Mouse (Mus musculus): ENCODE data around the gene Samd4b. TPM values are rescaled to one million over a fixed set of nuclear protein-coding genes. Genes with fewer than 3 reads are reported as not detected.

Samd4b gene
- polyA plus RNA-seq, 1 experiment from 2014 or later = 33.3 TPM

DNA sequence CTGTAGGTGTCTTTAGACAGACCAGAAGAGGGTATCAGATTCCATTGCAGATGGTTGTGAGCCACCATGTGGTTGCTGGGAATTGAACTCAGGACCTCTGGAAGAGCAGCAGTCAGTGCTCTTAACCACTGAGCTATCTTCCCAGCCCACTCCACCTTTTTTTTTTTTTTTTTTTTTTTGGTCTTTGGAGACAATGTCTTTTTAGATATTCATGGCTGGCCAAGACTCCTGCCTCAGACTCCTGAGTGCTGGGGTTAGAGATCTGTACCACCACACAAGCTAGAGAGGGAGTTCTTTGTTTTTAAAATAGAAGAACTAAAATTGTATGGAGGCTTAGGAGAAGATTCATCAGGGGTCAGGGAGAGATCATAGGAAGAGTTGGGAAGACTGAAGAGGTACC lies 160.0 kb downstream of the Samd4b start:
- no peak overlapping the region for H3K4me2 ChIP-seq
- no peak for ATAC-seq (ENCODE audit: insufficient number of reproducible peaks, insufficient read depth, low FRiP score, low TSS enrichment, low read depth)

DNA sequence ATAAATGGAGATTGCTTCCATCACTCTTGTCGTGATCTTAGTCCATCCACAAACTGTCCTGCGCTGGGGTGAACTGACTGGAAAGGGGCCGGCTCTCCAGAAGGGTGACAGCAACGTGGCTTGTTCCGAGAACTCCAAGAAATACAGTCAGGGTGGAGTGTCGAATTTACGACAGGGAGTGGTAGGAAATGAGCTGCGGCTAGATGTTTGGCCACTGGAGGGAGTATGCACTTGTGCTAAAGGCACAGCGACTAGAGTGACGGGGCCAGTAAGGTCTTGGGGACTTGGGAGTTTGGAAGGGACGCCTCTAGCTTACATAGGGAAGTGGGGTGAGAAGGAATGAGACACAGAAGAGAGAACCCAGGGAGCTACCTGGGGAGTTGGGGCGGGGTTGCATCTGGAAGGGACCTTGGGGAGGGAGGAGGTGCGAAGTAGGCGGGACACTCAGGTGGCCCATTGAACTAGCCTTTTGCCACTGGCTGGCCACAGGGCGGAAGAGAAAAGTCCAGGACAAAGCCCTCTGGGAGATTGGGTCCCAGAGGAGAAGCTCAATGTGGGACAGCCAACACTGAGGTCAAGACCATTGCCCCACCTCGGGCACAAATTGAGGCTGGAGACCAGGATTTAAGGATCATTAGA lies 160.9 kb downstream of the Samd4b start, which contains the start of gene Gmfg:
Gene Gmfg (plus strand): TSS at position 516 of the 639 bp plus-strand sequence.
- H3K27ac ChIP-seq = peak within 1 kb of the TSS; percentile 60; the same call in 1 of the 2 replicates
- no peaks in the 10 kb centered on the region for H3K27me3 ChIP-seq
- 3% methylated on average over 16 of the region's 16 CpGs for WGBS
- peak within 1 kb of the TSS; percentile 98 for H3K9ac ChIP-seq
- no peaks in the 10 kb centered on the region for H3K9me3 ChIP-seq
- H3K4me1 ChIP-seq = peaks cover 38% of the 10 kb centered on the region
- H3K4me2 ChIP-seq = peak within 1 kb of the TSS; percentile 85
- peaks cover 8% of the 10 kb centered on the region; the same call in 1 of the 2 replicates for H3K36me3 ChIP-seq
- peak; percentile 21; the same call in 1 of the 2 replicates for ATAC-seq (ENCODE audit: insufficient number of reproducible peaks, insufficient read depth, low FRiP score, low TSS enrichment, low read depth)
- peak within 1 kb of the TSS; percentile 86 for H3K4me3 ChIP-seq

More for the DNA sequence above, 160.0 kb downstream of the Samd4b start:
- H3K27me3 ChIP-seq = no peaks in the 10 kb centered on the region
- H3K4me1 ChIP-seq = peaks cover 29% of the 10 kb centered on the region
- H3K9me3 ChIP-seq = no peaks in the 10 kb centered on the region
- no peak overlapping the region for H3K27ac ChIP-seq
- H3K4me3 ChIP-seq = no peak overlapping the region
- H3K9ac ChIP-seq = no peak overlapping the region
- H3K36me3 ChIP-seq = no peaks in the 10 kb centered on the region

DNA sequence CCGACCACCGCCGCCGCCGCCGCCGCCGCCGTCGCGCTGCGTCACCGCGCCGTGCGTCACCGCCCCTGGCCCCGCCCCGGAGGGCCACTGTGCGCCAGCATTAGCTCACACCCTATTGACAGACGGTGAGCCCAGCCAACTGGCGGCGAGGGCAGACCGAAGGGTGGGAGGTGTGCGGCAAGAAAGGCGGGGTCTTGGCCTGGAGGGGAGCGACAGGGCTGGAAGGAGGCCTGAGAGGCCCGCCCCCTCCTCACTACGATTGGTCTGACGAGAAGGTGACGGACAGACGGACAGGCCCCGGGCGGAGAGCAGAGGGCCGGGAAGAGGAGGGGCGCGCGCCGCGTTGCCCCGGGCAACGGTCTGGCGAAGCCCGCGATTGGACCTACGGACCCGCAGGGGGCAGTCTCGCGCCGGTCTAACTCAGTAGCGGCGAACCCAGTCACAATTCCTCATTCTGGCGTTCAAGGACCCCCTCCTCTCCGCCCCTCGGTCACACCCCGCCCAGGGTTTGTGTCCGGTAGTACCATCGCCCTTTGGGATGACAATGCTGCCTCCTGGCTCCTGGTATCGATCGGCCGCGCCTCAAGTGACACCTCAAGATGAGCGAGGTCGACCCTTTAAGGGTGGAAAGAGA lies 161.6 kb downstream of the Samd4b start:
- Histone ChIP-seq H3K36me3 (peaks cover 12% of the 10 kb centered on the region; the same call in 1 of the 2 replicates), H3K27me3 (no peaks in the 10 kb centered on the region), H3K4me1 (peaks cover 42% of the 10 kb centered on the region), H3K27ac (peak overlapping the region; percentile 60; the same call in 1 of the 2 replicates), H3K4me3 (peak overlapping the region; percentile 86), H3K9ac (peak overlapping the region; percentile 98), H3K9me3 (no peaks in the 10 kb centered on the region), H3K4me2 (peak overlapping the region; percentile 85)
- peak; percentile 100 for ATAC-seq (ENCODE audit: insufficient number of reproducible peaks, insufficient read depth, low FRiP score, low TSS enrichment, low read depth)
- under 1% methylated on average over 53 of the region's 64 CpGs for WGBS

DNA sequence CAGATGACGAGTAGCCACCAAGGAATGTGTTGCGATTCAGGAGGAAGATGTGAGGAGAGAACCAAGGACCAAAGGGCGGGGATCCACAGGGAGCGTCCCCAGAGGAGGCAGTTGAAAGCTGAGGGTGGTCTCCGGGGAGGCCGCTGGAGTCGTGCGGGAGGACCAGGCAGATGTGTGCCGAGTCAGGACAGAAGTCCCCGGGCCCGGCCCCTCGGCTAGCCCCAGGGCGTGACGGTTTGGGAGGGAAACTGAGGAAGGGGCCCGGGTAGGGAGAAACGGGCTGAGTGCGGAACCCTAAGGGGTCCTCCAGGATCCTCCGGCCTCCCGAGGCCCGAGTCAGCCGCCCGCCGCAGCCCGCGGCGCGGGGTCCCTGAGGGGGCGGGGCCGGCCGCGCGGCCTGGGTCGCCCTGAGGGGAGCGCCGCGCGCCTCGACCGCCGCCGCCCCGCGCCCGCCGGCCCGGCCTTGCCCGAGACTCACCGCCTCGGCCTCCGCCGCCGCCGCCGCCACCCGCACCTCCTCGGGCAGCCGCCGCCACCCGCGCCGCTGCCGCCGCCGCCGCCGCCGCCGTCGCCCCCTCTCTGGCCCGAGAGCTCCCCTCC lies 162.2 kb downstream of the Samd4b start:
- Histone ChIP-seq H3K36me3 (peaks cover 18% of the 10 kb centered on the region; the same call in 1 of the 2 replicates), H3K9me3 (no peaks in the 10 kb centered on the region), H3K4me3 (peak overlapping the region; percentile 86), H3K4me2 (peak overlapping the region; percentile 85), H3K9ac (peak overlapping the region; percentile 98), H3K27ac (peak overlapping the region; percentile 60), H3K27me3 (no peaks in the 10 kb centered on the region), H3K4me1 (peaks cover 42% of the 10 kb centered on the region)
- peak; percentile 44 for ATAC-seq (ENCODE audit: insufficient number of reproducible peaks, insufficient read depth, low FRiP score, low TSS enrichment, low read depth)
- WGBS = 0% methylated on average over 11 of the region's 70 CpGs

DNA sequence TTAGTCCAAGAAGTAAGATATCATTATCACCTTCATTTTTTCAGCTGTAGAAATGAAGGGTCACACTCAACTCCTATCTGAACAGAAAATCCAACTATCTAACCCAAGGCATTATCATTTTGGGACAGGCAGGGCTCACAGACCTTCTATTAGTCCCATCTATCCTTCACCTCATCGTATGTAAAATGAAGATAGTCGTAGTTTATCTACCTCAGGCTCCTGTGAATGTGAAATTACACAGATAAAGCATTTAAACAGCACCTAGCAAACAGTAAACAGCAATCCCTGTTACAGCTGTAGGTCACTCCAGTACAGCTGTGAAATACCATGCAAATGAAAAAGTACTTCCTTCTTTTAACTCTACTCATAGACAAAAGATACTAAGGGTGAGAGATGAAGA lies 165.7 kb downstream of the Samd4b start:
- no peak for ATAC-seq (ENCODE audit: insufficient number of reproducible peaks, insufficient read depth, low FRiP score, low TSS enrichment, low read depth)
- Histone ChIP-seq H3K4me3 (no peak overlapping the region), H3K4me2 (no peak overlapping the region), H3K27me3 (no peaks in the 10 kb centered on the region), H3K9me3 (no peaks in the 10 kb centered on the region), H3K27ac (no peak overlapping the region), H3K36me3 (peaks cover 24% of the 10 kb centered on the region; the same call in 1 of the 2 replicates), H3K9ac (no peak overlapping the region), H3K4me1 (peaks cover 41% of the 10 kb centered on the region)
- 92% methylated on average over 2 of the region's 2 CpGs for WGBS

DNA sequence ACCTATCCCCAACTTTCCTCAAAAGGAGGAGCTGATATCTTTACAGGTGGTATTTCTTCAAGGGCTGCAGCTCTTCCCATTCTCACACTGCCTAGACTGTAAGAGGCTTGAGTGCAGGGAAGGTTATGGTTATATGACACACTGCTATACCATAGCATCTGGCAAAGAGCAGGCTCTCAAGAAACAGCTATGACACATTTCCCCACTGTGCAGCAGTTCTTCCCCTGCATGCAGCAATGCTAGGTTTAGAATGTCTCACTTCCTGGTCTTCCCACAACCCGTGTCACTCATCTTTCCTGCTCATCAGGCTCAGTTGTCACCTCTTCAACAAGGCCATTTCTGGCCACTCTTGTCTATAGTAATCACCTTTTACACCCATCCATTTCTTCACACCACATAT lies 167.4 kb downstream of the Samd4b start:
- Histone ChIP-seq H3K27me3 (no peaks in the 10 kb centered on the region), H3K36me3 (peaks cover 24% of the 10 kb centered on the region; the same call in 1 of the 2 replicates), H3K4me1 (peaks cover 38% of the 10 kb centered on the region), H3K4me3 (no peak overlapping the region), H3K9ac (no peak overlapping the region), H3K27ac (no peak overlapping the region), H3K4me2 (no peak overlapping the region), H3K9me3 (no peaks in the 10 kb centered on the region)
- WGBS = 86% methylated on average over 1 of the region's 1 CpGs
- no peak for ATAC-seq (ENCODE audit: insufficient number of reproducible peaks, insufficient read depth, low FRiP score, low TSS enrichment, low read depth)

DNA sequence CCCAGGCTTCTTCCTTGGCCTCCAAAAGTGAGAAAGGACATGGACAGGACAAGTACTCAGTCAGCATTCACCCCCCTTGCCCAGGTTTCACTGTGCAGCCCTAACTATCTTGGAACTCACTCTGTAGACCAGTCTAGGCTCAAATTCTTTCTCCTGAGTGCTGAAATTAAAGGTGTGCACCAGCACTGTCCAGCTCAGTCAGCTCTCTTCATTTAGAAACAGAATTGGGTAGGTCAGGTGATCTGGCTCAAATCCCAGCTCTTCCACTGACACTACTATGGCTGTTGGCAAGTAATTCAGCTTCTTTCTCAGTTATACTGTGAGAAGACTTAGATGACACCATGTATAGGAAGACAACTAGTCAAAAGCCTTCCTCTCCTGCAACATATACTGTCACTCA lies 170.2 kb downstream of the Samd4b start:
- Histone ChIP-seq H3K4me3 (no peak overlapping the region), H3K27ac (no peak overlapping the region), H3K27me3 (no peaks in the 10 kb centered on the region), H3K4me2 (no peak overlapping the region), H3K9me3 (no peaks in the 10 kb centered on the region), H3K36me3 (peaks cover 38% of the 10 kb centered on the region), H3K4me1 (peaks cover 11% of the 10 kb centered on the region), H3K9ac (no peak overlapping the region)
- ATAC-seq (ENCODE audit: insufficient number of reproducible peaks, insufficient read depth, low FRiP score, low TSS enrichment, low read depth) = no peak

DNA sequence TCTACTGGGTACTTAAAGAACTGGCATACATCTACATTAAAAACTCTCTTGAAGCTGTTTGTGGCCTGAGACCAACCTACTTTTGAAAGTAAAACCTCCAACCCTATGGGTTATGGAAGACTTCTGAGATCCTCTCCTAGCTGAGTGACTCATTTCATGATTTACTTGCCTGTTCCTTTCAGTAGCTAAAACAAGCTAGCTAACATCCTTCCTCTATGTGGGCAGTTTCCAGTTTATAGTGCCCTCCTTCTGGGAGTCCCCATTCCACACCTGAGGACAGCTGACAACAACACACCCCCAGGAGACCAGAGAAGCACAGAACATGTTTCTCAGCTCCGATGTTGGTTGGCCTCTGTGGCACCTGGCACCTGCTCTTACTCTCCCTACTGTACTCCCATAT lies 174.9 kb downstream of the Samd4b start:
- Histone ChIP-seq H3K4me3 (no peak overlapping the region), H3K9ac (no peak overlapping the region), H3K4me2 (no peak overlapping the region), H3K27ac (no peak overlapping the region), H3K36me3 (peaks cover 63% of the 10 kb centered on the region), H3K27me3 (no peaks in the 10 kb centered on the region), H3K9me3 (no peaks in the 10 kb centered on the region), H3K4me1 (peaks cover 8% of the 10 kb centered on the region)
- no peak for ATAC-seq (ENCODE audit: insufficient number of reproducible peaks, insufficient read depth, low FRiP score, low TSS enrichment, low read depth)
- WGBS = 100% methylated on average over 1 of the region's 1 CpGs

DNA sequence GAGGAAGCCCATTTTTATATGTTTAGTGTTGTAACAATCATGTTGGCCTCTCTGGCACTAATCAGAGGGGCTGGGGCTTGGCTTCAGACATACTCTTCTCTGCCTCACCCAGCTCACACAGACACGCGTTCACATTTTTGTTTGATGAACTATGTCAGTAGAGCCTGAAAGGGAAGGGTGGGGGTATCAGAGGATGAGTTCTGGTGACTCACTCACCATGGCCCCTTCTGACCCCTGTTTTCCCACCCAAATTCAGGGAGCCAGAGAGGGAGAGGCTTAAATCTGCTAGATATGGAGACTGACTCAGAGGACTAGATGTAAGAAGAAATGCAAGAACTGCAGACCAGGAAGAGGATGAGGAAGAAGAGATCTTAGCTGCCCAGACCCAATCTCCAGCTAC lies 178.5 kb downstream of the Samd4b start:
- ATAC-seq (ENCODE audit: insufficient number of reproducible peaks, insufficient read depth, low FRiP score, low TSS enrichment, low read depth) = no peak
- Histone ChIP-seq H3K9ac (no peak overlapping the region), H3K4me2 (no peak overlapping the region), H3K27me3 (no peaks in the 10 kb centered on the region), H3K36me3 (peaks cover 95% of the 10 kb centered on the region), H3K9me3 (no peaks in the 10 kb centered on the region), H3K27ac (no peak overlapping the region), H3K4me3 (no peak overlapping the region), H3K4me1 (peaks cover 8% of the 10 kb centered on the region)
- WGBS = 97% methylated on average over 2 of the region's 2 CpGs

DNA sequence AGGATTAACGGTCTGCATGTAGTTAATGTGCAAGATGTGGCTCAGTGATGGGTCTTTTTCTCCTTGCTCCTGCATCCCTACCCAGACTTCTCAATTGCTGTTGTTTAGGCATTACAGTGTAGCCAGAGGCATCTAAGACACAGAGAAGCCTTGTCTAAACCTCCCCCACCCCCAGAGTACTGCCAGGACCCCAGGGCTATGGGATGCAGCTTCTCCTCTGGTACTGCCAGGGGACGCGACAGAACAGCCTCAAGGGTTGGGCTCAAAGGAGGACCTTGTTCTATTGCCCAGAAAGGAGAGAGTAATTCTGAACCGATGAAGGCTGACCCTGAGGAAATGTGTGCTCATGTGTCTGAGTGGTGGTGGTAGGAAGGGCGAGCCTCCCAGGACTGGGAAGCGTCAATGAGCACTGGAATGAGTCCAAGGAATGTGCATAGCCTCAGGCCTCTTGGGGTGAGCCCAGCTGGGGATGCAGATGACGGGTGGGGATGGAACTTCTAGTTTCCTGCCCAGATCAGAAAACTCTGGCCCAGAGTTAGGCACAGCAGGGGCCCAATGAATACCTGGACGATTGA lies 179.8 kb downstream of the Samd4b start:
- Histone ChIP-seq H3K4me2 (no peak overlapping the region), H3K27me3 (no peaks in the 10 kb centered on the region), H3K36me3 (peaks cover 96% of the 10 kb centered on the region), H3K9me3 (no peaks in the 10 kb centered on the region), H3K4me3 (no peak overlapping the region), H3K27ac (no peak overlapping the region), H3K4me1 (peaks cover 8% of the 10 kb centered on the region), H3K9ac (no peak overlapping the region)
- WGBS = 60% methylated on average over 8 of the region's 8 CpGs
- no peak for ATAC-seq (ENCODE audit: insufficient number of reproducible peaks, insufficient read depth, low FRiP score, low TSS enrichment, low read depth)

DNA sequence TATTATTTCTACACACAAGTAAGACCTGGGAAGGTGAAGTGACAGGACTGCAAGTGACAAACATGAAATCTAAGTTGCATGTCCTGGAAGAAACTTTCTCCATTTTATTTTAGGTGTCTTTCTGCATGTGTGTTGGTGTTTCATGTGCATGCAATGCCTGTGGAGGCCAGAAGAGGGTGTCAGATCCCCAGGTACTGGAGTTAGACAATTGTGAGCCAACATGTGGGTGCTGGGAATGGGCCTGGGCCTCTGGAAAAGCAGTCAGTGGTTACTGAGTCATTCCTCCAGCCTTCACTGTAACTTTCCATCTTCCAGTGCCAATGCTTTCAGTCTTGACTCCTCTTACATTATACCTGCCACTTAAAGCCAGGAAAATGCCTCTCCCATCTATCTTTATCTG lies 180.6 kb downstream of the Samd4b start:
- H3K4me1 ChIP-seq = peaks cover 8% of the 10 kb centered on the region
- no peaks in the 10 kb centered on the region for H3K9me3 ChIP-seq
- no peak overlapping the region for H3K27ac ChIP-seq
- no peak overlapping the region for H3K9ac ChIP-seq
- H3K4me2 ChIP-seq = no peak overlapping the region
- peaks cover 96% of the 10 kb centered on the region for H3K36me3 ChIP-seq
- no peak for ATAC-seq (ENCODE audit: insufficient number of reproducible peaks, insufficient read depth, low FRiP score, low TSS enrichment, low read depth)
- H3K27me3 ChIP-seq = no peaks in the 10 kb centered on the region
- H3K4me3 ChIP-seq = no peak overlapping the region
